Mouse (Mus musculus) thymus, postnatal 36 days (tissue): ENCODE results near the gene H2-M10.3.
A peak's percentile ranks its signal among the peaks of the same experiment; 100 is the strongest.
"Not testable (repeated sequence)": the region's sequence is repeated elsewhere in the genome, so short reads cannot be mapped to it uniquely, and the experiment has no call there.

Experiments used
- DNase-seq, 2 experiments: peaks; one replicate each; pipeline ENCODE4 v3.0.0; 2022; ENCODE audit warnings: mixed read lengths in 2 of 2

Gene H2-M10.3

GRCm38 (mm10) chr17:36368317-36368716, at the start of gene H2-M10.3:
Gene H2-M10.3 (minus strand): TSS chr17:36368417.
- not testable (repeated sequence) for DNase-seq

DNA sequence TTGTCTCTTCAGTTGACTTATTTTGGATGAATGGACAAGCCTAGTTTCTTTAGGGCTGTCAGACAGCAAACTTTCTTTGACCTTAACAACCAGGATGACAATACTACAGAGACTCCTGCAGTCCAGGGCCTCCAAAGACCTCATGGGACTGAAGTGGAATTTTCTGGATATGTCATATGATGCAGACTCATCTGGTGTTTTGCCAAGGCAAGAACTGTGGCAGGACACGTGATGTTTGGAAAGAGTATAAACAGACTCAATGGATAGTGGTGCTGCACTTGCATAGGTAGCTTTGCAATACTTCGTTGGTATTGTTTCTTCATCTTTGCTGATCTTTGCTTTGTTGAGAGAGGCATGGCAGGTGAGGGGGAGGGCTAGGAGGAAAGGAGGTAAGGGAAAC, 49.2 kb upstream of the H2-M10.3 start:
- DNase-seq = no peak

GRCm38 (mm10) chr17:36415407-36415806, 47.2 kb upstream of the H2-M10.3 start:
- DNase-seq = no peak

DNA sequence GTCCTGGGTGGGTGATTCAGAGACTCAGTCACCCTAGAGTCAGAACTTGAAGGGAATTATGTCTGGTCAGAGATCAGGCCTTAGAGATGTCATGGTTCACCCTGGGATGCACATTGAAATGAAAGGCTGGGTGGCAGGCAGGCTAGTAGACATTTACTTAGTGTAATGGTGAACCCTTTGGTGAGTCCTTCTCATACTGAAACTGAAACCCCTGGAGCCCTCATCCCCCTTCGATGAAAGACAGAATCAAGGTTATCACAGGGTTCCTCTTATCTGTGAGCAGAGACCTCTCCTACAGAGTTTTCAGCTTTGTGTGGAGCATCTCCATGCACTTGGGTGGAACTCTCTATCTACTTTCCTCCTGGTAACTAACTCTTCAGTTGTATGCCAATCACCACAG, 46.1 kb upstream of the H2-M10.3 start:
- DNase-seq = no peak

GRCm38 (mm10) chr17:36389907-36390306, 21.7 kb upstream of the H2-M10.3 start:
- DNase-seq = no peak

- DNase-seq = not testable (repeated sequence)
Measured at GRCm38 (mm10) chr17:36362404-36362803, 5.8 kb downstream of the H2-M10.3 start.

DNA sequence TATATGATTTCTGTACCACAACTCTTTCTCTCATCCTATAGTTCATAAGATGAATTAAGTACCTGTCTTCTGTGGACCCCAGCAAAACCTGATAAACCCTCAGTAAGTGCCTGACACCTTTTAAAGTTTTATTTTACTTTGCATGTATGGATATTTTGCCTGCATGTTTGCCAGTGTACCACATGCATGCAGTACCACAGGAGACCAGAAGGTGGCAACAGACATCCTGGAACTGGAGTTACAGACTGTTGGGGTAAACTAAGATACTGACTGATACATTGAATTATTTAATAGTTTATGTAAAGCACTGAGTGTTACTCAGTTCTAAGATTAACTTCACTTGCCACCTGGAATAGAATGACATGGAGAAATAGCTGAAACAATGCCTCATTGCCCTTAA, 10.7 kb downstream of the H2-M10.3 start:
- peak; percentile 36 to 40 for DNase-seq

DNA sequence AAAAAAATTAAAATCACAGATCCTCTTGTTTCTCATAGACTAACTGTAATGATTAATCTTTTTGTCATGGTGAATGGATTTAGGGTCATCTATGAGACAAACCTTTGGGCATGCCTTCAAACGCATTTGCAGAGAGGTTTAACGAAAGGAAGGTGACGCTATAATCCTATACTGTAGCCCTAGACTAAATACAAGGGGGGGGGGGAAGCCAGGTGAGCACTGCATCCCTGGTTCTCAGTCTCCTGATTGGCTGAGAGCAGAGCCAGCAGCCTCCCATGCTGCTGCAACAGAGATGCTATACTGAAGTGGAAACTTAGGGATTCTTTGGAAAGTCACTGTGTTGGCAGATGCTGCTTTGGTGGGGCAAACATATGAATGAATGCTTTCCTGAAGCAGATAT, 12.5 kb downstream of the H2-M10.3 start:
- DNase-seq = no peak

DNA sequence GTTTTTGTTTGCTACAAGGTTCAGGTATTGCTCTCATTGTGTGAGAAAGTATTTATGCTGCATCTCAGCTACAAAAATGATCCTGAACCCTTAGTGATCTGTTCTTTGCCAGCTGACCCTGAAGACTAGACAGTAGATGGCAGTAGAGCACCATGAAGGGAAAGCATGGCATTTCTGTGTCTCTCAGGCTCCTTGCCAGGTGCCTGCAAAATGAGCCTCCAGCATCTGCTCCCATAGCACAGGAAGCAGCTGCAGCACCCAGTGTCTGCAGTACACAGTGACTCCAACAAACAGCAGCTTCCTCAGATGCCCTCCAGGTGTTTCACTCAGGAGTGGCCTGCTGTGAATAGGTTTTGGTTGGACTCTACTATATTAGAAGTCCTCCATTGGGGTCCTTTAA, 12.9 kb downstream of the H2-M10.3 start:
- DNase-seq = peak; percentile 49 to 72

- no peak for DNase-seq
Measured at GRCm38 (mm10) chr17:36326055-36326454, 42.2 kb downstream of the H2-M10.3 start, which contains the start of gene H2-M10.1. Gene H2-M10.1 (minus strand): TSS chr17:36326155.

GRCm38 (mm10) chr17:36315689-36316253, 52.4 kb downstream of the H2-M10.3 start:
- DNase-seq = no peak

- peak; percentile 66 to 74 for DNase-seq
Measured at GRCm38 (mm10) chr17:36315041-36315688, 53.1 kb downstream of the H2-M10.3 start.
